Mouse (Mus musculus): ENCODE results near the gene Cpeb4.

DNA sequence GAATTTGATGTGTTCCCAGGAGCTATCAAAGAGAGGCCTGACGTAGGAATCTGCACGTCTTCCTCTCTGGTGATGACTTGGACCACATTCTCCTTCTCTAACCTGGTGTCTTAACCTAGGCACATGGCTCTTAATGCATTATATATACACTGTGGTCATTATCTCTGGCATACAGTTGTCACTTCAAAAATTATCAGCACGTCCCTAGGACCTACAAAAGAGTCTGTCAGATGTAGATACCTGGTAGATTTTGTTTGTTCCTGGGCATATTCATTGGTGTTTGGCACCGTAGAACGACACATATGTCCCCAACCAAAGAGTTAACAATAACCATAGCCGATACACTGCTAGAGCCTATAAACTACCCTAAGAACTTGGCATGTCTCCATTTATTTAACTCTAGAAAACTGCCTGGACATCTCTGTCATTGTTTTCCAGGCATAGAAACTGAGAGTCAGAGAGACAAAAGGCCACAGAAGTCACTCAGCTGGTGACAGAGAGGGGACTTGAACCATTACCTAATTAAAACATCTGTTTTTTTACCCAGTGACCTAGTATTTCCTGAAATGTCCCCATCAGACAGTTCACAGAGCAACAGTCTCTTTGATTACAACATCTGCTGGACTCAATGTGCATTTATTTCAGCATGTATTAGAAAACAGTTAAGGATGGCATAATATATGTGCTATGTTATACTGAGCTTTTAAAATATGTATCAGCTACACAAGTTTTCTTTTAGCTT, 10.7 kb upstream of the Cpeb4 start:
- TF ChIP-seq CTCF (IDR thresholded peaks at IDR 0.05) (no peak), EP300 (IDR thresholded peaks at IDR 0.05) (no peak)
